Mouse (Mus musculus) cortical plate, adult 2 months (tissue): ENCODE data around the gene Usp50.

Experiments used
- CTCF ChIP-seq: fragments of 200-500 bp; IDR thresholded peaks from 2 replicates; pipeline ENCODE4 v1.5.1; 2011; ENCODE audit warnings: mild to moderate bottlenecking, control low read depth, low read length; ENCODE audit not compliant: insufficient read depth; ENCODE audit errors: extremely low read depth
- POLR2A ChIP-seq: fragments of 200-500 bp; IDR thresholded peaks from 2 replicates; pipeline ENCODE4 v1.6.1; 2011; ENCODE audit warnings: mild to moderate bottlenecking, low read length, control low read depth; ENCODE audit not compliant: insufficient read depth; ENCODE audit errors: extremely low read depth

DNA sequence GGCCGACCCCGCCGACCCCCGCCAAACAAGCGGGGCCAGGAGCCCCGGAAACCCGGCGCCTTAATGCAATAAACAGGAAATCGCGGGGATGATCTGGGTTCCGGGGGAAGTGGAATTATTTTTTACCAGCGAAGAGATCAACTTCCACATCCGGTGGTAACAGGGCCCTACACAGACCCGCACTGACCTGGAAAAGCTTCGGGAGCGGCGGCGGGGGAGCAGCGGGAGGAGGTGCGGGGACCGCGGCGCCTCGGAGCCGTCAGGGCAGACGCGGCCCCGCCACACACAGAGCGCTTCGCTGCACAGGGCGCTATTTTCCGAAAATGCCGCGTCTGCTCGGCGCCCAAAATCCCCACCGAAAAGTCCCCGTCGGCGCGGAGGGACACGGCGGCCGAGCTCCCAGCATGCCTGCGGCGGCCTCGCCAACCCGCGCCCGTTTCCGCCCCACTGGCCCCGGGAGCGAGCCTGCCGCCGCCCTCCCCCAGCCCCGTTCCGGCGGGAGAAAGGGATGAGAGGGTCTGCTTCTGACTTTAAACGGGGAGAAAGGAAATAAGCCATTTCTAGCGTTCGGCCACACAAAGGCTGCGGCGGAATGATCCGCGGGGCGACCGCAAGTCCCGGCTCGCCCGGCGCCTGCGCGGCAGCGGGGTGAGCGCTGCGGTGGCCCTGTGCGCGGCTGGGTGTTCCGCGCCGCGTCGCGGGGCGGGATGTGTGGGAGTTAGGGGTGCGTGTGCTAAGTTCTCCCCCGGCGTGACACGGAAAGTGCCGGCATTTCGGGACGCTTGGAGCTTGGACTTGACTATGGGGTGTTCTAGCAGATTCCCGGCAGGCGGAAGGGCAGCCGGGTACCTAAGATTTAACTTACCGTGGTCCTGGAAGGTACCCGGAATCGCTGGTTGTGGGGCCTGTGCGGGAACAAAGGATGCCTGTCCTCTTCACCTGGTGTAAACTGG is 107.8 kb downstream of the Usp50 start:
- no peak for TF ChIP-seq CTCF
- peak; percentile 71 for TF ChIP-seq POLR2A
